Mouse (Mus musculus) liver, embryonic 14.5 days (tissue): ENCODE results near the gene Mtg2.

Source experiments
- CTCF ChIP-seq: IDR thresholded peaks from 2 replicates; pipeline ENCODE4 v1.5.1; 2016; ENCODE audit warnings: antibody characterized with exemption, low read depth, control low read depth
- EP300 ChIP-seq: IDR thresholded peaks from 2 replicates; pipeline ENCODE4 v1.6.1; 2016; ENCODE audit warnings: antibody characterized with exemption, low read depth

DNA sequence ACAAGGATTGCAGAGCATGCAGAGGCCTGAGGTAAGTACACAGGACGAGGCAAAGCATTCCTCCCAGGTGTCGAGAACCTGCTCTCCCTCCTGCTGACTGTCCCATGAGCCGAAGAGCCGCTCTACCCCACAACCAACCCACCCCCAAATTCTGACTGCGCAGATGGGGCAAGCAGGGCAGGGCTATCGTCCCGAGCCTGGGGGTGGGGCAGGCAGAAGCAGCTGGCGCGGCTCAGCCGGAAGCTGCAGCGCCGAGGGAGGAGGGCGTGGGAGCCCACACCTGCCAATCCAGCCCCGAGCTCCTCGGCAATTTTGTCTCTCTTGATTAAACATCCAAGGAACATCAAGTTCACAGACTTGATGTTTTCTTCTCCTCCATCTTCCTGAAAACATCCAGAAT is 29.1 kb downstream of the Mtg2 start:
- TF ChIP-seq CTCF: no peak
- TF ChIP-seq EP300: no peak
